Mouse (Mus musculus) heart, postnatal 25 days (tissue): ENCODE data around the gene Frmd4a. TPM values are rescaled to one million over a fixed set of nuclear protein-coding genes. Genes with fewer than 3 reads are reported as not detected.

ENCODE experiments used
- DNase-seq: peaks from one replicate; pipeline ENCODE4 v3.0.0; 2022; ENCODE audit warnings: low spot score
- intact Hi-C: fragments of 180-260 bp; cut with DNase I; formaldehyde crosslinking; loops from one replicate; pipeline ENCODE4 v1.15.1; 2025
- total RNA-seq, 2 experiments: library from RNA; stranded (reverse); gene quantifications; 2 replicates each; pipeline ENCODE4 v1.2.3; 2021

The Frmd4a gene
- total RNA-seq, 2 experiments from 2014 or later = 21.6 to 31.3 TPM

DNA sequence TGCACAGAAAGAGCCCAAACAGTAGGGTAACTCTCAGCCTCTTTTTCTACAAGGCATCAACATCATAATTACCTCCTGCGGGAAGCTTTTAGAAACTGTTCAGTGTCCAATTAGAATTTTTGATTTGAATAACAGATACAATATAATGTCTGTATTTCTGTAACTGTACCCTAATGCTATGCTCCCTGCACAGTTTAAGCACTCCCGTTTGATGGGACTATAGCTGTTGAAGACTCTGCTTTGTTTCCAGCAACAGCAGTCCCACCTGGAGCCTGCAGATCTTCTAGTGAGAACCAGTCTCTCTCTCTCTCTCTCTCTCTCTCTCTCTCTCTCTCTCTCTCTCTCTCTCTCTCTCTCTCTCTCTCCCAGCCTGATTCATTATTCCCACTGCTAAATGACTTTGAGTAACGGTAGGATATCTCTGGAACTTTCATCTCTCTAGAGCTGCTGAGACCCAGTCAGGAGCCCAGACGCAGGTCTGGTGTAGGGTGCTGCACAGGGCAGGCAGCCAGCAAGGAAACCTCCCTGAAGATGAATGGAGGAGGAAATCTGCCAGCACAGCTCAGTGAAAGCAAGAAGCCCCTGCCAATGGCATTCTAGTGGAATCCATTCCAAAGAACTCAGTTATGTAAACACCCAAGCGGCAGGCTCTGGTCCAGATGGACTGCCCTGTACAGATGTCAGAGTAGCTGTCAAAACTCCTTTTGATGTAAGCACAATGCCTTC is 395.5 kb downstream of the Frmd4a start:
- intact Hi-C loops = no loop called here
- no peak for DNase-seq

DNA sequence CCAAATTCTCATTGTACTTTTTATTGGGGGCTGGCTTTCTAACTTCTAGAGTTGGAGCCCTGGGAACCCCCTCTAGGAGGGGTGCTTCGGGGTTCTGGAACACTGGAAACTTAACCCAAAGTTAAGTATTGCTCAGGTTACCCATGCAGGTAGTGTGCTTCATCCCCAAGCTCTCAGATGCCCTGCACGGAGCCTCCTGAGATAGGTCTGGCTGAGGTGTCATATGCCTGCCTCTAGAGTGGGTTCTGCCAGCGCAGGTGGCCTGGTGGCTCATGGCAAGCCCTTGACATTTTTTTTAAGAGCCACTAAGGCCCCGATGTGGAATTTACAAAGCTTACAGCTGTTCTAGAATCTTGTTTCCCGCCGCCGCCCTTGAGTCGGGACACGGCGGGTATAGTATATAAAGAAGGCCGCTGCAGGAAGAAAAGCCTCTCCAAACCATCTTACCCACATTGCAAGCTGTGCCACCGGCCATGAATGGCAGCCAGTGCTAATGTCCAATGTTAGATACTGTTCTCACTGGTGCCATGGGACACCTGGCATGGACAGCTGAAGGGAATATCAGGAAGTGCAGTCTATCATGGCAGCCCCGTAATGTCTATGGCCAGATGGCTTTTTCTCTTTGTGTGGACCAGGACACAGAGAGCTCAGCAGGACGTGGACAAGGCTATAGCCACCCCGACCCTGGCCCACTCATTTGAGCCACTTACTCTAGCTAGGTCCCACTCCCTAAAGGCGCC is 396.2 kb downstream of the Frmd4a start:
- no peak for DNase-seq
- intact Hi-C loops = no loop called here

DNA sequence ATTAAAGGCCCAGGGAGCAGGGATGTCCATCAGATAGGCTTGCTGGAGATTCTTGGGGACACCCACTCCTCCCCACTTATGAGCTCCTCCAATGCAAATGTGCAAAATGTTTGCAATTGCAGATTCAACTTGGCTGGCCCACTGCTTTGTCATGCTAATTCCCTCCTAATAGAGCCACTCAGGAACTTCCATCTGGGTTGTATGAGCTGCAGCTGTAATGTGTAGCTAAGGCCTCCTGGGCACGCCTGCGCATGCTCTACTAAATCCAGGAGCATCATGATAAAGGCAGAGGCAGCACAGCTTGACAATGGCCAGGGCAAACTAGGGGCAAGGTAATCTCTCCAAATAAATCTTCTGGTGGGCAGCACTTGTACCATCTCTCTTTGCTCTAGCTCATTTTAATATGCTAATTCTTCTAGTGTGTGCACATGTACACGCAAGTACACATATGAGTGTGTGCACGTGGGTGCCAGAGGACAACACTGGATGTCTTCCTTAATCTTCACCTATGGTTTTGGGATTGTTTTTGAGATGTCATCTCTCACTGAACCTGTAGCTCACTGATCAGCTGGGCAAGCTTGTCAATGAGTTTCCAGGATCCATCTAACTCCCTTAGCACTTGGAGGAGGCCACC is 403.3 kb downstream of the Frmd4a start:
- DNase-seq = no peak
- intact Hi-C loops = loop anchor here (1.0 kb wide), 1 partner anchor 23 kb away; no protein-coding TSS in a partner anchor

DNA sequence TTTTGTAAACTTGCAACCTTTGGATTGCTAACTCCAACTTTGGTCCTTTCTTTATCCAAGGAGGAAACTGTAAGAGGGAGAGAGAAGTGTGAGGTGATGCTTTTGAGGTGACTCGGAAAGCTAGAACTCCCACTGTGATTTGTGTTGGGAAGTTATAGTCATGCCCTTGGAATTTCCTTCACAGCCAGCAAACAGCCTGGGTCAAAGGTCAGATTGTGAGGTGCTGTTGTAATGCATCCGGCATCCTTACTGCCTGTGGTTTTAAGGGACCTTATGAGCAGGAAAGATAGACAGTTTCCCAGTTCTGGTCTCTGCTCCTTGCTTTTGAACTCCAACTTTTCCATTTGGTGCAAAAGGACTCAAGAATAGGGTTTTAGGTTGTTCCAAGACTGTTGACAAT is 404.2 kb downstream of the Frmd4a start:
- intact Hi-C loops = no loop called here
- DNase-seq = no peak

DNA sequence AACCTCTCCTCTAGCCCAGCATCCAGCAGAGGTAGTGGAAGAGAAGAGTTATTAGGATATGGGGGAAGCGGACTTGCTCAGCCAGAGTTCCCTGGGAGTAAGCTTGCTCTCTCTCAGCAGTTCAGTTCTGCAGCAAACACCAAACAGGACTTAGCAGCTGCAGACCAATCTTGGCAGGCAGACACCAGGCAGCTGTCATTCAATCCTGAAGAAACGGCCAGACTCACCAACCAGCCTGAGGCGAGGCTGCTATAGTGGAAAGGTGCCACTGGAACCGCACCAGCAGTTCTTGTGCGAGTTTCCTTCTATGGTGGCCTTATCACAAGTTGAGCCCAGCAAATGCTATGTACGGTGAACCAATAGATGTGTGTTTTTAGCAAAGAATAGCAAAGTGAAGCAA is 406.4 kb downstream of the Frmd4a start:
- intact Hi-C loops = no loop called here
- no peak for DNase-seq

DNA sequence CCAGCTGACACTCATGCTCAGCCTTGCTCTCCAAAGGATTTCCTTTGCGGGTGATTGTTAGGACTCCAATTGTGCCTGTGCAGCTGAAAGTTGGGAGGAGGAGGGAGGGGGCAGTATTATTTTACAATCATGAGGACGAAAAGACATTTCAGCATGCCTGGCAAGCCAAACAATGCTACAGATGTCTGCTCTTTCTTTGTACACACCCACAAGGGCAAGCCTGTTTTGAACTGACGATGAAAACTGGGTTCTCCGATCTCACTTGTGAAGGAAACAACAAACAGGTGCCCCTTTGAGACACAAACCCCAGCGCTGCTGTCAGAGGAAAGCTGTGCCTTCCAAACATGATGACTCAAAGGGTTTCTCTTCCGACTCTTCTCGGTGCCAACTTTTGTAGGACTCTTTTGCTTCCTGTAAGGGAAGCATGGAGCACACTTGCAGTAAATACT is 410.9 kb downstream of the Frmd4a start:
- DNase-seq = no peak
- intact Hi-C loops = no loop called here

DNA sequence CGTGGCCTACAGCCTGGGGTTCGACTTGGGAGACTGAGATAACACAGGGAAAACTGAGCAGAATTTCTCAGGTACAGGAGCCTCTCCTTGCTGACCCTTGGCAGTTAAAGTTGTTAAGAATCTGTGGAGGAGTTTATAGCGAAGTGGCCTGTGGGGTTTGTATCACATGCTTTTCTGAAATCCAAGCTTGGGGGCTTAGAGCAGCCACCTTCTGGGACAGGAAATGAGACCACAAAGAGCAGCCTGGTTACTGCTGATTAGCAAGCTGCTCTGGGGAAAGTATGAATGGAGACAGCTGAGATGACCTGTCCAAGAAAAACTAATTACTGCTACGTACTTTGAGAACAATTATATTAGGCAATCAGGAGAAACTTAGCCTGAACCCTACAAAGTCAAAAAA is 415.6 kb downstream of the Frmd4a start:
- intact Hi-C loops = loop anchor here (5.0 kb wide), 1 partner anchor 39 kb away; no protein-coding TSS in a partner anchor
- DNase-seq = no peak

DNA sequence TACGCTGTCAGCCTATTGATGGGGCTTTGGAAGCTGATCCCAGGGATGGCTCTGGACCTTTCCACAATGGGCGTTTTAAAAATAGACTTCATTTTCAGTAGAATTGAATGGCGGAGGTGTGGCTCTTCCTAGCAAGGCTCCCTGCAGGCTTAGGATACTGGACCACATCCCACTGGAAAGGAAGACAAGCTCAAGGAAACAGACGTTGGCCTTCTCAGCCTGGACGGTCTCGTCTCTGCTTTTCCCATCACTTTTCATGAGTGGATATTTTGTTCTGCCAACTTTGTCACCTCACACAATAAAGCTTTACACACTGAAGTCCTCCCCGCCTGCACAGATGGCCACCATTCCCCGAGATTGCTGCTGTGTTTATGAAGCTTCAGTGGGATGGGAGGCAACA is 417.5 kb downstream of the Frmd4a start:
- intact Hi-C loops = loop anchor here (5.0 kb wide), 1 partner anchor 57 kb away; no protein-coding TSS in a partner anchor
- DNase-seq = no peak

DNA sequence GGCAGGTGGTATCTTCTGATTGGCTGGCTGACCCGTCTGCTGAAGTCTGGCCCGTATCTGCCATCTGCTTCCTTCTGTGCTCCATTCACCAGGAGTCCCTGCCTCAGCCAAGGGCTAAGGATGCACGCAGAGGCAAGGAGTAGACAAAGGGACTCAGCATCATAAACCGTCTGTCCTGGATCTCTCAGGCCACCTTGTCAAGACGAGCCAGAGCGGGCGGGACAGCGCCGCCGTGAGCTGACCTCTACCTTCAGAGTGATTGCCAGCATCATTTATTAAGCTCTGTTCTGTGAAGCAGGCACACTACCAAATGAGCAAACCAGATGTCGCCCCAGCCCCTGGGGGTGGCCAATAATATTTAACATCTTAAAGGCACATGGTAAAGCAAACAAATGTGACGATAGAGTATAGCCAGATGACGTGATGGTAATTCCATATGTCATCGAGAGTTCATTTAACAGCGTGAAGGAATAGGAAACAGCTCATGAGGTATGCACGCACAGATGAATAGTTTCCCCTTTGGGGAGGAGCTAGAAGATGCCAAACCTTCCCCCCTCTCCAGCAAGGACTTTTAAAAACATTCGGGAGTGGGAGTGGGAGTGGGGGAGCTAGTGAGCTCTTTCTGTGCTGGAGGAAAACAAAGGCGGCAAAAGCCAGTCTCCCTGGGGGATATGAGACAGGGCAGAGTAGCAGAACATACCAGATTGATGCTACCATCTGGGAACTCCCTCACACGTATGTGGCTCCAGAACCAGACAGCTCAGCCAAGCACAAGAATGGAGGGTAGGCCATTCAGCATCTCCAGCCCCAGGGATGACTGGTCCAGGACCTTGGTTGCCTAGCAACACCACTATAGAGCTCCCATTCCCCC is 419.1 kb downstream of the Frmd4a start:
- intact Hi-C loops = loop anchor here (5.0 kb wide), 1 partner anchor 56 kb away; no protein-coding TSS in a partner anchor
- DNase-seq = no peak

DNA sequence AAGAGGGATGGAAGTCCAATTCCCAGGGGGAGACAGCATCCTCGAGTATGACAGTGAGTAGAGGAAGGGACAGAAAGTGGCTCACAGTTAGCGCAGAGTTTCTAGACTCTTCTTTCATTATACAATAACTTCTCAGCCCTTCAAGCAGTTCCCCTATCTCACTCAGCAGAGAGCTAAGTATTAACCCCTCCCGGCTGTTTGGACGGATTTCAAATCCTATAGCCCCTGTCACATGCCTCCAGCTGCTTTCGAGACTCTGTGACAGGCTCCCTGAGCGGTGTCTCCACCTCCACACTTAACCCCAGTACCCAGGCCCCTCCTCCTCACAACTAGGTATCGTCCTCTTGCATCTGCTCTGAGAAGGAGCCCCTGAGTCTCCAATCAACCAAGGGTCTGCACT is 421.2 kb downstream of the Frmd4a start:
- intact Hi-C loops = loop anchor here (5.0 kb wide), 1 partner anchor 54 kb away; no protein-coding TSS in a partner anchor

DNA sequence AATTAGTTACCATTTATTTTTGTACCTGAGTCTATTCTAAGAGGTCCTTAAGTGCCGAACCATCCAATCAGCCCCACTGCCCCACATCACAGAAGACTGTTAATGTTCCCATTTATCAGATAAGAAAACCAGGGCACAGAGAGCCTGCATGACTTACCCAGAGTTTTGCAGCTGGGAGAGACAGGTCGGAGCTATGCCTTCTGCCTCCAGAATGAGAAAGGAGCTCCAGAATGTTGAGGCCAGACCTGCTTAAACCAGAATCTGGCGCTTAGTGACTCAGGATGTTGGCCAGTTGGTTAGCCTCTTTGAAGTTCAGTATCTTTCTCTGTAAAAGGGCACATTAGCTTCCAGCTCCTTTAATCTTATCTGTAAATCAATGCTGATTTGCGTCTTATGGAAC is 422.4 kb downstream of the Frmd4a start:
- intact Hi-C loops = loop anchor here (5.0 kb wide), 2 partner anchors 33 to 52 kb away; no protein-coding TSS in a partner anchor
- no peak for DNase-seq

More for the DNA sequence above, 421.2 kb downstream of the Frmd4a start:
- DNase-seq = no peak

DNA sequence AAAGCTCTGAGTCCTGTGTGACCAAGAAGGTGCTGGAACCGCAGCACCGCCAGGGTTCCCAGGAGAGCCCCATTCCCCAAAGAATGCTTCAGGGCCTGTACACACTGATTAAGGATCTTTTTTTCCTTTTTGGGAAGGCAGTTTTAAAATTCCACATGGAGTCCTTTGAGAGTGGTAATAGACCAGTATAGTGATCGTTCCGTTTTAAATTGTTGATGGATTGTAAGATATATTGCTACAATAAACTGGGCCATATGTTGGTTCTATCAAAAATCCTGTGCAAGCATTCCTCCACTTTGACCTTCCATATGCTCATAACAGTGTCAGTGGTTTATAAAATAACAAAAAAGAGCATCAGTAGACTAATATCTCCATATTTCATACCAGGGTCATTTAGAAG is 424.3 kb downstream of the Frmd4a start:
- no peak for DNase-seq
- intact Hi-C loops = loop anchor here (5.0 kb wide), 1 partner anchor 35 kb away; no protein-coding TSS in a partner anchor

DNA sequence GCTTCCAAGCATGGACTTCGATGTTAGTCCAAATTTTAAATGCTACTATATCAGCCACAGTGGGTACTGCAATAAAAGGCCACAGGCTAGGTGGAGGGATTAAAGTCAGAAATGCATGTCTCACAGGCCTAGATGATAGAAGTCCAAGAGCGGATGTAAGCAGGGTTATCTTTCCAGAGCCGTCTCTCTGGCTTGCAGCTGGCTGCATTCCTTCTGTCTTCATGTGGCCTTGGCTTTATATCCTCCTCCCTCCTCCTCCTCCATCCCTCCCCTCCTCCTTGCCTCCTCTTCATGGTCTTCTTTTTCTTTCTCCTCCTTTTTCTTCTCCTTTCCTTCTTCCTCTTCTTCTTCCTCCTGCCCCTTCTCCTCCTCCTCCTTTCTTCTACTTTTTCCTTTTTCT is 427.2 kb downstream of the Frmd4a start:
- intact Hi-C loops = loop anchor here (5.0 kb wide), 1 partner anchor 37 kb away; no protein-coding TSS in a partner anchor
- DNase-seq = no peak

DNA sequence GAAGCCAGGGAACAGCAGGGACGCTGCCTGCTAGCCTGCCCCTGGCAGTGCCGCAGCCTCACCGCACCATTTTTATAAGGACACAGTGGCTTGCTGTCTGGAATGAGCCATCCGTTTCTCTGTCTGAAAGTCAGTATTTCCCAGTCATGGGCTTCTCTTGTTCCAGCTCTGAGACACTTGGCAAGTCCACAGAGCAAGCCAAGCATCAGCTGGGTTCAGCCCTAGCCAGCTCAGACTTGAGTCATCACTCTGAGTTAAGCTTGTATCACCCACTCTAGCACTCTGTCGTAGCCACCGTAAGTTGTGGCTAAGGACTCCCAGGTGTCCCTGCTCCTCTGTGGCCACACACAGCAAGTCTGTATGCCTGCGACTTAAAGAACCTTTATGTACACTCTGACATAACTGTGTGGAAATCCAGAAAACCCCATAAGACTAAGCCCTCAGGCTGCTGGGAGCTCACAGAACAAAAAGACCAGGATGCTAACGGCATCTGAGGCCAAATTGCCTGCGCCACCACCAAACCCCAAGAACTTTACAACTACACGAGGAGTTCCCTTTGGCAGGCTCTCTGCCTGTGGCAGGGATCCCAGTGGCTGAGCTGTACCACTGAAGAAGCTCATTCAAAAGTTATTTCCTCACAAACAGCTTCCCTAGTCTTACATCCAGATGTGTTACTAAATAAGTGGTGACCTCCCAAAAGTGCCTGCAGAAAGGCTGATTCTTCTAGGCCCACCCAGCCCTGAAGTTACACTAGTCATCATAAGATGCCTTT is 428.3 kb downstream of the Frmd4a start:
- intact Hi-C loops = no loop called here
- peak; percentile 72 for DNase-seq

DNA sequence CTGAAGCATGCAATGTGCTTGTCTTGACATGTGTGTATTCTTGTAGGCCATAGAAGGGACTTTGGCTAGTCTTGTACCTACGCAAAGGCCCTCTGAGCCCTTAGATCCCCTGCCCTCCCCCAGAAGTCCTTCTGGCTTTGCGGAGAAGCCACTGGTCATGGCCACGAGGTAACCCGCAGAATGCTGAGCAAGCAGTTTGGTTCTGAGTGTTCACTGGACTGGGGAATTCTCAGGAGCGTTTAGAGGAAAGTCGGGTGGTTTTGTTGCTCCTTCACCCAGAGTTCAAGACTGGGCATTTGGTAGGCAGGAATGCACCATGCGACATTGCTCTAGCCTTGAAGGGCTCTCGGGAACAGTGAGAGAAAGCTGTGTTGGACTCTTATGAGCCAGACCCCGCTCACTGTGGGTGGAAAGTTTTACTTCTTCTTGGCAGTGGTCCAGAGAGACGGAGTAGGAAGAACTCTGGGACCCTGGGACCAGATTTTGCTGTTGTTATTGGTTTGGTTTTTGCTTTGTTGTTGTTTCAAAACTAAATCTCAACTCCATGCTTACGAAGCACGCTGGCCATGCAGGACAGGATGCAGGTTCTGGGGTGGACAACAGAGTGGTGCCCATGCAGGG is 432.5 kb downstream of the Frmd4a start:
- intact Hi-C loops = no loop called here
- DNase-seq = no peak

DNA sequence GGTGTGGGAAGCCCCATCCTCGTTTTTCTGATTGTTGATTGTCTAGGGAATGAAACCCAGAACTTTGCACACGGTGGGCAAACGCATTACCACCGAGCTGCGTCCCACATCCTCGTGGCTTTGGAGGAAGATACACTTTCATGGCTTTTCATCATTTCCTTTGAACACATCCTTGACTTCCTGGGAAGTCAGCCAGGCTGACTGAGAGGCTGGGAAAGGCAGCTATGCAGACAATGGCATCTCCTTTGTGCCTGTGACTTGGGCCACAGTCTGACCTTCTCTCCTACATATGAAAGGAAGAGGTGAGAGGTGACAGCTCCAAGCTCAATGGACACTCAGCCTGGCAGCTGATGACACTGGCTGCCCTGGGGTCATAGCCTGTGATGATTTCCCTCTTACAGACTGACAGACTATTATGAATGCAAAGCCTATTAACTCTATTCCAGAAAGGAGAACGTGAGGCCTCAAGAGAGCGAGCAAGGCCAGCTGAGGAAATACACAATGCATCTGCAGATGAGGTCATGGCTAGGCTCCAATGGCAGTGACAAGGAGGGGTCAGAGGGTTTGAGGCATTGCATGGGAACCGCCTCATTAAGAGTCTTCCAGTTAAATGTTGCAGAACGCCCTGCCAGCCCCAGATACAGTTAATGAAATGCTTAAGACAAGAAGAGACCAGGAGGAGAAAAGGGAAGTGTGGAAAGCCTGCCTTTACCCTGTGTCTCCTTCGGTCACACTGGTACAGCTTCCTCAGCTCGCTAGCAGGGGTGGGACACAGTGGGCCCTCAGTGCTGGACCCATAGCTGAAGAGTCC is 435.3 kb downstream of the Frmd4a start:
- no peak for DNase-seq
- intact Hi-C loops = no loop called here
